Mouse (Mus musculus) left cerebral cortex, adult 2 months (tissue): Measurements from ENCODE around the gene Morn3. TPM values are rescaled to one million over a fixed set of nuclear protein-coding genes. Genes with fewer than 3 reads are reported as not detected.

Experiments used
- DNase-seq, 2 experiments: peaks; one replicate each; pipeline ENCODE4 v3.0.0; 2021 to 2022; ENCODE audit warnings: low spot score in 2 of 2, mixed read lengths in 1 of 2; ENCODE audit errors: extremely low spot score in 1 of 2
- H3K27ac ChIP-seq: fragments of 200-600 bp; 2 replicates; pipeline ENCODE4 v1.8.1; 2022
- H3K4me3 ChIP-seq: fragments of 200-600 bp; 2 replicates; pipeline ENCODE4 v1.8.1; 2022
- CTCF ChIP-seq: fragments of 200-600 bp; IDR thresholded peaks from 2 replicates; pipeline ENCODE4 v1.8.1; 2022; ENCODE audit warnings: antibody characterized with exemption, mild to moderate bottlenecking, moderate library complexity
- intact Hi-C: fragments of 180-260 bp; cut with DNase I; formaldehyde crosslinking; loops from one replicate; pipeline ENCODE4 v1.15.1; 2025
- total RNA-seq, 2 experiments: library from RNA; stranded (reverse); gene quantifications; 2 replicates each; pipeline ENCODE4 v1.2.3; 2021

Morn3 gene
- total RNA-seq, 2 experiments from 2014 or later = not detected

GRCm38 (mm10) chr5:122994910-122995309, 51.9 kb downstream of the Morn3 start:
- no peak for DNase-seq
- no peak for TF ChIP-seq CTCF
- intact Hi-C loops = no loop called here
- Histone ChIP-seq H3K4me3 (no peak overlapping the region), H3K27ac (no peak overlapping the region)

- intact Hi-C loops = no loop called here
- Histone ChIP-seq H3K4me3 (0 out of 2 replicates have a peak overlapping the region, but pooled peaks have one; percentile 5), H3K27ac (no peak overlapping the region)
- no peak for TF ChIP-seq CTCF
- DNase-seq = peak; percentile 70 to 77
These were observed 52.4 kb downstream of the Morn3 start for GRCm38 (mm10) chr5:122994303-122994846.

GRCm38 (mm10) chr5:122993811-122994210, 53.0 kb downstream of the Morn3 start:
- DNase-seq = no peak
- intact Hi-C loops = no loop called here
- Histone ChIP-seq H3K4me3 (no peak overlapping the region), H3K27ac (no peak overlapping the region)
- no peak for TF ChIP-seq CTCF

DNA sequence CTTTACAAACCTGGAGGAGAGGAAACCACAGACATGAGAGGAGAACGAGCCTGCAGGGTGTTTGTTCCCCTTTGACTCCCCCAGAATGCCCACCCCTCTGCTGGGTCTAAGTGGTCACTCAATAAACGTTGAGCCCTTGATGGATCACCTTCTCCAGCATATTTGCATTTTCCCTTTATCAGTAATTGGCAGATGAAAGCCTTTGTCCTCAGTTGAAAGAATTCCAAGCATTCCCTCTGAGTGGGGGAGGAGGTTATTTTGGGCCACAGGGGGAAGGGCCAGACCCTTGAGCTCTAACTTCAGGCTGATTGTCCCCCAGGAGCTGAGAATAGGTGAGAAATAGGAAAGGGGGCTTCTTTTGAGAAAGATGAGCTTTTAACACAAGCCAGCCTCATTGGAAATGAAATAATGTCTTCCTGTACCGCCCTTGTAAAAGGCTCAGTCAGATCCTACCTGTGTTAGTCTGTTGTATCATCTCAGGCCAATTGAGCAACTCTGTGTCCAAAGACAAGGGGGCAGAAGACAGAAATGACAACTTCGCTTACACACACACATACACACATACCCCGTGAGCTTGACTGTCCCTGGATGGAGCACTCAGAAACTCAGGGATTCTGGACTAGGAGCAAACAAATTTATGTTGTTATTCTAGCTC, 55.3 kb downstream of the Morn3 start:
- TF ChIP-seq CTCF = no peak
- H3K27ac ChIP-seq = no peak overlapping the region
- no peak overlapping the region for H3K4me3 ChIP-seq
- DNase-seq = no peak
- intact Hi-C loops = no loop called here

DNA sequence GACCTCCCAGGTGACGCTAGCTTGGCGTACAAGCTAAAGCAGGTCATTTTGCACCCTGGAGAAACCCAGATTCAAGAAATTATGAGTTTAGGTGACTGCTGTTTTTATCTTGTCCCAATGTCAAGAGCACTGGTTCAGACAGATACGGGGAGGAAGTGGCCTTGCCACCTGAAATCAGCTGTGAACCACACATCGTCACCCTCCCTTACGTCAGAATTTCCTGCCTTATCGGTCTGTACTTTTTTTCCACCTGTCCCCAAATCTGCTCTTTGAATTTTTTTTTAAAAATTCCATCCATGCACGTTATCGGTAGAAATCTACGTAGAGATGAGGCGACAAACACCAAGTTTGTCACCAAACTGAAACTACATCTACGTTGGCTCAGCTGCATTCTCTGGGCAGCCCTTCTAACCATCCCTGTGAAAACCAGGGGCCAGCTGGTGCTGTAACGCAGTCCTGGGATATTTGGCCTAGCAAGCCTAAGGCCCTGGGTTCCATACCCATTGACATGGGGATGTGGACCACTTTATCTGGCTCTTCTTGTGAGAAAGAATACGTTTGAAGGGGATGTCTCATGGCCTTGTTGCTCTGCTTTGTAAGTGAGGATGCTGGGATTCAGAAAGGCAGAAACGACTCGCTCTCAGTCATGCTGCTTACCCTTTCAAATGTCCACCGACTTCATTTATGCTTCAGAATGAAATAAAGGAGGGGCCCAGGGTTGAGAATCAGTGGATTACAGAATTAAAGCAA, 56.2 kb downstream of the Morn3 start:
- peak overlapping the region; percentile 82; the same call in 1 of the 2 replicates for H3K4me3 ChIP-seq
- intact Hi-C loops = no loop called here
- TF ChIP-seq CTCF = no peak
- DNase-seq = no peak
- H3K27ac ChIP-seq = no peak overlapping the region; the same call in 1 of the 2 replicates

GRCm38 (mm10) chr5:122989551-122990330, 57.1 kb downstream of the Morn3 start, which contains the start of gene Kdm2b:
TSS of gene Kdm2b (minus strand) at chr5:122989823.
- Histone ChIP-seq H3K27ac (peak within 1 kb of the TSS; percentile 92), H3K4me3 (peak within 1 kb of the TSS; percentile 82)
- no peak for DNase-seq
- intact Hi-C loops = no loop called here
- no peak for TF ChIP-seq CTCF

DNA sequence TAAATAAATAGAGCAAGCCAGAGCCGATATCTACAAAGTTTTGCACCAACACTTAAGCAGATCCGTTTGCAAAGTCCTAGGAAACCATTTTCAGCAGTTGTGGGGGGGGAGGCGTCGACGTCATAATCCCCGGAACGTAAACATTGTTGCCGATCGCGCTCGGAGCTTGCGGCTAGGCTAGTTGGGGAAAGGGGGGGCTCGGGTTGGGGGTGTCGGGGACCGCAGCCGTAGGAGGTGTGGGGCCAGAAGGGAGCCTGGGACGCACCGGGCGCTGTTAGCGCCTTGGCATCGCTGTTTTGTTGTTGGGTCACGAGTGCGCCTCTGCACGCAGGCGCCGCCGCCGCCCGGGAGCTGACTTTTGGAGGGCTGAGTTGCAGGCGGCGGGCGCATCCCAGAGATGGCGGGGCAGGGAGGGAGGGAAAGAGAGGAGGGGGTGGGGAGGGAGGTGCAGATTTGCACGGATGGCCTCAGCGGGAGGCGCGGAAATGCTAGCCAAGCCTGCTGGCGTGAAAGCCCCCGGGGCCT, 57.8 kb downstream of the Morn3 start:
- Histone ChIP-seq H3K27ac (peak overlapping the region; percentile 92), H3K4me3 (peak overlapping the region; percentile 82)
- intact Hi-C loops = no loop called here
- peak; percentile 64 to 70 for DNase-seq
- no peak for TF ChIP-seq CTCF

- peak; percentile 52 to 54 for DNase-seq
- no peak; the same call in 1 of the 2 replicates for TF ChIP-seq CTCF
- peak overlapping the region; percentile 92 for H3K27ac ChIP-seq
- peak overlapping the region; percentile 82 for H3K4me3 ChIP-seq
- intact Hi-C loops = loop anchor here (1.0 kb wide), 1 partner anchor 26 kb away; no protein-coding TSS in a partner anchor
These were observed 58.6 kb downstream of the Morn3 start for GRCm38 (mm10) chr5:122988021-122988751.

GRCm38 (mm10) chr5:122987211-122988020, 59.4 kb downstream of the Morn3 start:
- peak overlapping the region; percentile 82 for H3K4me3 ChIP-seq
- DNase-seq = peak; percentile 32 to 35
- H3K27ac ChIP-seq = peak overlapping the region; percentile 92
- intact Hi-C loops = loop anchor here (1.0 kb wide), 1 partner anchor 27 kb away; no protein-coding TSS in a partner anchor
- no peak for TF ChIP-seq CTCF

DNA sequence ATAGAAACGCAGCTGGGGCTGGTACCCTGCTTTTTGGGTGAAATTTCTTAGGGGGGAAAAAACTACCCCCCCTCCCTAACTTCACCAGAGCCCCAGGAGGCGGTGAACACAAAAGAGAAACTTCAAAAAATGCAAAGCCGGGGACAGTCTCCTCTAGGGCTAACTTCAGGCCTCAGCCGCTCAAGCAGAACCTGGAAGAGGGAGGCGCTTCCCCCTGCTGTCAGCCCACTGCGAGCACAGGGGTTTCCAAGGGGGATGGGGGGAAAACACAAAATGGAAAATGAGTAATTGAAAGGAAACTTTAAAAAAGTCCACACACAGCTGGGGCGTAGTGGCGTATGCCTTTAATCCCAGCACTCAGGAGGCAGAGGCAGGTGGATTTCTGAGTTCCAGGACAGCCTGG, 60.7 kb downstream of the Morn3 start:
- no peak for DNase-seq
- no peak overlapping the region for H3K27ac ChIP-seq
- no peak for TF ChIP-seq CTCF
- H3K4me3 ChIP-seq = no peak overlapping the region
- intact Hi-C loops = no loop called here

Other genes with a start within 250 kb of the Morn3 start
- 100 to 1,000 TPM; 222 to 229 TPM for gene Anapc5, start 225.7 kb downstream of the Morn3 start, total RNA-seq
- 10 to 100 TPM; 51.5 to 56.3 TPM for gene Rnf34, start 197.0 kb downstream of the Morn3 start, total RNA-seq
- gene Kdm2b, start 57.2 kb downstream of the Morn3 start, total RNA-seq = 10 to 100 TPM; 25.4 to 27.4 TPM
- 1 to 10 TPM; 6.9 to 9.5 TPM for gene Orai1, start 31.9 kb downstream of the Morn3 start, total RNA-seq
- 10 to 100 TPM; 16.0 to 16.2 TPM for gene Tmem120b, start 21.4 kb upstream of the Morn3 start, total RNA-seq
- 10 to 100 TPM; 48.5 to 48.9 TPM for gene Rhof, start 85.7 kb upstream of the Morn3 start, total RNA-seq
- gene Setd1b, start 95.2 kb upstream of the Morn3 start, total RNA-seq = 10 to 100 TPM; 32.4 to 42.2 TPM
- gene Psmd9, start 122.4 kb upstream of the Morn3 start, total RNA-seq = 10 to 100 TPM; 23.4 to 24.9 TPM
- not detected for gene Hpd, start 135.7 kb upstream of the Morn3 start, total RNA-seq
- 1 to 10 TPM; 6.0 to 6.2 TPM for gene Wdr66, start 205.1 kb upstream of the Morn3 start, total RNA-seq